Mouse (Mus musculus) heart, adult 2 months (tissue): ENCODE measurements around the gene Ttc28.

Source experiments
- CTCF ChIP-seq: fragments of 200-600 bp; IDR thresholded peaks from 2 replicates; pipeline ENCODE4 v1.8.1; 2022; ENCODE audit warnings: antibody characterized with exemption, mild to moderate bottlenecking, moderate library complexity
- EP300 ChIP-seq: fragments of 200-500 bp; IDR thresholded peaks from 2 replicates; pipeline ENCODE4 v1.6.1; 2011; ENCODE audit warnings: low read depth, low read length, control low read depth; ENCODE audit not compliant: insufficient read depth
- POLR2A ChIP-seq: fragments of 200-500 bp; IDR thresholded peaks from 2 replicates; pipeline ENCODE4 v1.6.1; 2011; ENCODE audit warnings: mild to moderate bottlenecking, low read depth, low read length, control low read depth; ENCODE audit not compliant: insufficient read depth

- TF ChIP-seq POLR2A, result no peak
- no peak for TF ChIP-seq CTCF
- no peak for TF ChIP-seq EP300
Observed at GRCm38 (mm10) chr5:111142837-111143236, 263.2 kb downstream of the Ttc28 start.
